Mouse (Mus musculus): Measurements from ENCODE around the gene Tmtc1. TPM values are rescaled to one million over a fixed set of nuclear protein-coding genes. Genes with fewer than 3 reads are reported as not detected.
A peak's percentile ranks its signal among the peaks of the same experiment; 100 is the strongest.

Gene Tmtc1
- polyA plus RNA-seq, 1 experiment from 2014 or later = 0.93 TPM

DNA sequence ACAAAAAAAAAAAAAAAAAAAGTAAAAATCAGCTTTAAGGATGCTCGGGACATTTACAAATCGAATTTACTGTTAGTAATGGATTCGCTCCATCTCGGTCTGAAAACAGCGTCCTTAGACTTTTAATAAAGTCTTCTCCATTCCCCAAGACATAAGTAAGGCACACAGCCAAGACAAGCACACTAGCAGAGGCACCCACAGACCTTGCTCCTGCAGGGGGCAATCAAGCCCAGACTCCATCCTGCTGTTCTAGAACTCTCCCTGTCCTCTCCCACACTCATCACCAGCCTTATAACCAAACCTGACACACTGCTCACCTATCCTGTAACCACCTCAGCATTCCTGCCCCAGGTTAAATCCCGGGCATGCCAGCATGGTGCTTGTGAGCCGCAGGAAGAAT, 52.9 kb downstream of the Tmtc1 start:
- Histone ChIP-seq H3K4me3 (ENCODE audit: low read depth, low read length) (no peak overlapping the region), H3K9me3 (ENCODE audit: control insufficient read depth, low read length) (no peaks in the 10 kb centered on the region), H3K4me1 (replicated peaks; ENCODE audit: control insufficient read depth, insufficient read depth) (no peaks in the 10 kb centered on the region), H3K27me3 (ENCODE audit: control insufficient read depth, insufficient read depth, low read length) (no peaks in the 10 kb centered on the region), H3K9ac (ENCODE audit: low read length) (no peak overlapping the region), H3K36me3 (ENCODE audit: control insufficient read depth, insufficient read depth, low read length) (no peaks in the 10 kb centered on the region), H3K4me2 (replicated peaks; ENCODE audit: low read depth) (no peak overlapping the region), H3K27ac (replicated peaks) (peak overlapping the region; percentile 13; the same call in 1 of the 2 replicates)
- ATAC-seq (ENCODE audit: low FRiP score, low TSS enrichment) (no peak), DNase-seq (ENCODE audit: low spot score) (no peak)
- 57% methylated on average over 7 of the region's 7 CpGs for WGBS
- peak; percentile 53 for TF ChIP-seq CTCF (IDR thresholded peaks at IDR 0.05; ENCODE audit: low read depth)
- no peak for TF ChIP-seq EP300 (optimal IDR thresholded peaks at IDR 0.05)

DNA sequence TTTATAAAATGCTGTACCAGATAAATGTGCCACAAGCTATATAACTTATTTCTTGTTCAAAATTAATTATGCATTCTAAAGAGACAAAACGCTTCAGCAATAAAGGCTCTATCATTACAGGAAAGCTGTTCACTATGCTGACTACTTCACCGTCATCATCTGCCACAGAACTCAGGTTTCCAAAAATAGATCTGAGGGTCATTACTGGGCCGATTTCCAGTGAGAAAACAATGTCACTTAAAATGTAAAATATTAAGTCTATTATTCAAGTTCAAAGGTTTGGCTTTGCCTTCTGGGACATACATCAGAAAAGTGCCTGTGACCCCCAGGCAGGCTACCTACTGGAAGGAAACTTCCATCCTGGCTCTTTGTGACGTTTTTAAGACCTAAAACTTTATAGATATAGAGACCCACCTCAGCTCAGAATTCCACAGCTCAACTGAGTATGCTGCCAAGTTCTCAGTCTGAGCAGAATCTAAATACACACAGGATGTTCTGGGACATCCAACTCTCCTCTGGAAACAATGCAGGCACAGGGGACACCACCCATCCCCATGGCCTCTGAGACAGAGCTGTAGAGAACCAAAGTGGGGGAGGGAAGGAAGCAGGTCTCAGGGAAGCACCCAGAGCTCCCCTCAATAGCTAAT, 53.4 kb downstream of the Tmtc1 start:
- ATAC-seq (ENCODE audit: low FRiP score, low TSS enrichment) = no peak; the same call in 1 of the 2 replicates
- no peak overlapping the region for H3K4me2 ChIP-seq (replicated peaks; ENCODE audit: low read depth)

DNA sequence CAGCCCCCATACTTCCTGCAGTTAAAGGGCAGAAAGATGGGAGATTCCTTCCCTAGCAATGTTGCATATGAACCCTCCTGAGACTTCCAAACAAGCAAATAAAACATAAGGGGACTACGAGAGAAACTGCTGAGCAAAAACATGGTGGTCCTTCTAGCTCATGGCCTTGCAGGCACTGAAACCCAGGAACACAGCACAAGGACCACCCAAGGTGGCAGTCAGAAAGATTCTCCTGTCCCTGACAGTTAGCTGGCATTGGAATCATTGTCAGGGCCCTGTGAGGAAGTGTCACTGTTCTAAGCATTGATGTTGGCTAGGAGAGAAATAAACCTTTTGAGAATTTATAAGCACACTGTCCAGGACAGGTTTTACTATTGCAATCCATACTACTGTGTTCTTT, 56.2 kb downstream of the Tmtc1 start:
- Histone ChIP-seq H3K36me3 (ENCODE audit: control insufficient read depth, insufficient read depth, low read length) (no peaks in the 10 kb centered on the region), H3K4me1 (replicated peaks; ENCODE audit: control insufficient read depth, insufficient read depth) (no peaks in the 10 kb centered on the region), H3K27me3 (ENCODE audit: control insufficient read depth, insufficient read depth, low read length) (no peaks in the 10 kb centered on the region), H3K4me2 (replicated peaks; ENCODE audit: low read depth) (no peak overlapping the region), H3K9ac (ENCODE audit: low read length) (no peak overlapping the region), H3K4me3 (ENCODE audit: low read depth, low read length) (no peak overlapping the region), H3K9me3 (ENCODE audit: control insufficient read depth, low read length) (no peaks in the 10 kb centered on the region), H3K27ac (replicated peaks) (no peak overlapping the region)
- no peak for DNase-seq (ENCODE audit: low spot score)
- 65% methylated on average over 1 of the region's 1 CpGs for WGBS
- TF ChIP-seq CTCF (IDR thresholded peaks at IDR 0.05; ENCODE audit: low read depth) = no peak
- TF ChIP-seq EP300 (optimal IDR thresholded peaks at IDR 0.05) = no peak
- ATAC-seq (ENCODE audit: low FRiP score, low TSS enrichment) = no peak

More for the DNA sequence above, 53.4 kb downstream of the Tmtc1 start:
- DNase-seq (ENCODE audit: low spot score) = no peak
- no peak for TF ChIP-seq CTCF (IDR thresholded peaks at IDR 0.05; ENCODE audit: low read depth)
- no peak for TF ChIP-seq EP300 (optimal IDR thresholded peaks at IDR 0.05)
- H3K27me3 ChIP-seq (ENCODE audit: control insufficient read depth, insufficient read depth, low read length) = no peaks in the 10 kb centered on the region
- peak overlapping the region; percentile 5; the same call in 1 of the 2 replicates for H3K27ac ChIP-seq (replicated peaks)
- H3K4me1 ChIP-seq (replicated peaks; ENCODE audit: control insufficient read depth, insufficient read depth) = no peaks in the 10 kb centered on the region
- no peaks in the 10 kb centered on the region for H3K36me3 ChIP-seq (ENCODE audit: control insufficient read depth, insufficient read depth, low read length)
- H3K9me3 ChIP-seq (ENCODE audit: control insufficient read depth, low read length) = no peaks in the 10 kb centered on the region
- no peak overlapping the region for H3K4me3 ChIP-seq (ENCODE audit: low read depth, low read length)
- no peak overlapping the region for H3K9ac ChIP-seq (ENCODE audit: low read length)
- WGBS = 26% methylated on average over 4 of the region's 4 CpGs

DNA sequence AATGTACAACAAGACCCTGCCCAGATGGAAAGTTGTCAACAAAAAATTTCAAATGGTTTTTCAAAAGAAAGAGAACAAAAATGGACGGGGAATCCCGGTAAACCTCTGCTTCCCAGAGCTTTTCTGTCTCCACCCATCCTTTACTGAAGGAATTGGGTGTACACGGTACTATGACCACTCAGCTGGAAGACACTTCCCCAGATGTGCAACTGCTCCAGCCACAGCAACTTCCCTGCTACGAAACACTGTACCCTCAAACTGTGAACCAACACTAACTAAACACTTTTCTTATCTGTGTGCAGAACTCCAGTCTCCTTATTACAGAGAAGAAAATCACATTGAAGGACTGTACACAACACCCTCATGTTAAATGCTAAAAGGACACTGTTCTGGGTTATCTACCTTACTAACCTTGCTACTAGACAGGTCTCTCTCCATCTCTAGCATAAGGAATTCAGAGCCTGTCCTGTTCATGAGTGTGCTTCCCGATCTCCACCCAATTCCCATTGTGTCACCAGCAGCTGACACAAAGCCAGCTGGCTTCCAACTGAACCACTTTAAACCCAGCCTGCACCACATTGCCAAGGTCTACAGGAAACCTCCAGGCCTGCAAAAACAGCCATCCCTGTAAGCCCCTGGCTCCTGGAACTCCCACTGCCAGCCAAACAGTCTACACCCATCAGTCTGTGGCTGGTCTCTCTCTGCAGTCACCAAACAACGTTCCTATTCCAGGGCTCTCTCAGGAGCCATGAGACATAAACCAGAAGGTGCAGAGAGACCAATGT, 59.9 kb downstream of the Tmtc1 start:
- Histone ChIP-seq H3K4me3 (ENCODE audit: low read depth, low read length) (no peak overlapping the region), H3K36me3 (ENCODE audit: control insufficient read depth, insufficient read depth, low read length) (no peaks in the 10 kb centered on the region), H3K9me3 (ENCODE audit: control insufficient read depth, low read length) (no peaks in the 10 kb centered on the region), H3K4me2 (replicated peaks; ENCODE audit: low read depth) (no peak overlapping the region), H3K27me3 (ENCODE audit: control insufficient read depth, insufficient read depth, low read length) (no peaks in the 10 kb centered on the region), H3K9ac (ENCODE audit: low read length) (no peak overlapping the region), H3K27ac (replicated peaks) (0 out of 2 replicates have a peak overlapping the region, but pooled peaks have one; percentile 35), H3K4me1 (replicated peaks; ENCODE audit: control insufficient read depth, insufficient read depth) (no peaks in the 10 kb centered on the region)
- no peak for DNase-seq (ENCODE audit: low spot score)
- TF ChIP-seq CTCF (IDR thresholded peaks at IDR 0.05; ENCODE audit: low read depth) (no peak), EP300 (optimal IDR thresholded peaks at IDR 0.05) (no peak)
- 0 out of 2 replicates have a peak, but pooled peaks have one; percentile 21 for ATAC-seq (ENCODE audit: low FRiP score, low TSS enrichment)
- WGBS = 48% methylated on average over 6 of the region's 6 CpGs

DNA sequence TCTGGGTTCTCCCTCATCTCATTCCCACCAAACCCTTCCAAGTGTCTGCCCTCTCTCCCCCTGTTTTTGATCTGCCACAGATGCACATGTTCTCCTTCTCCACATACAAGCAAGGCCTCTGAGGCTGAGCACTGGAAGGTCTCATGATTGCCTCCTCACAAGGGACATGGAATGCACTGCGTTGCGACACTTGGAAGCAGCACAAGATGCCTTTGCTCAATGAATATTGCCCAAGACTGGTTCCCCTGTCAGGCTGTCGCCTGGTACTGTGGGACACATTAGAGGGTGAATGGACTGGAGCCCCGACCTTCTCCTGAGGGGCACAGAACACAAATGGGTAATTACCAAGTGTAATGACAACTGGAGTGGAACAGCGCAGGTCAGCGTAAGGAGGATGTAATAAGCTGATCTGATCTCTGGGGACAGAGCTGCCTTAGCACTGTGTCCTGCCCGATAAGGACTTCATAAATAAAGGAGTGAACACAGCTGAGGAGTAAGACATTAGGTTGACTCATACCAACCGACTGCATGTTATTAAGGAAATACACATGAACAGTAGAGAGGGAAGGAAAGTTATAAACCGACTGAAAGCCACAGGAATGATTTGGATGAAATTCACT, 62.9 kb downstream of the Tmtc1 start:
- ATAC-seq (ENCODE audit: low FRiP score, low TSS enrichment) = no peak
- Histone ChIP-seq H3K27me3 (ENCODE audit: control insufficient read depth, insufficient read depth, low read length) (no peaks in the 10 kb centered on the region), H3K4me1 (replicated peaks; ENCODE audit: control insufficient read depth, insufficient read depth) (no peaks in the 10 kb centered on the region), H3K27ac (replicated peaks) (no peak overlapping the region), H3K4me2 (replicated peaks; ENCODE audit: low read depth) (no peak overlapping the region), H3K4me3 (ENCODE audit: low read depth, low read length) (no peak overlapping the region), H3K9ac (ENCODE audit: low read length) (no peak overlapping the region), H3K36me3 (ENCODE audit: control insufficient read depth, insufficient read depth, low read length) (no peaks in the 10 kb centered on the region), H3K9me3 (ENCODE audit: control insufficient read depth, low read length) (no peaks in the 10 kb centered on the region)
- no peak for TF ChIP-seq CTCF (IDR thresholded peaks at IDR 0.05; ENCODE audit: low read depth)
- WGBS = 75% methylated on average over 9 of the region's 9 CpGs
- no peak for DNase-seq (ENCODE audit: low spot score)

All from stomach, postnatal 0 days (tissue).